Mouse (Mus musculus) myocyte (in vitro differentiated cells): ENCODE data around the gene Lgr5. TPM values are rescaled to one million over a fixed set of nuclear protein-coding genes. Genes with fewer than 3 reads are reported as not detected.

Source experiments
- H3K27me3 ChIP-seq: one replicate; pipeline ENCODE4 v1.6.1; 2011; ENCODE audit not compliant: control insufficient read depth, insufficient read depth, insufficient read length
- H3K36me3 ChIP-seq: one replicate; pipeline ENCODE4 v1.6.1; 2011; ENCODE audit not compliant: control insufficient read depth, insufficient read depth
- H3K4me2 ChIP-seq: one replicate; pipeline ENCODE4 v1.6.1; 2011; ENCODE audit warnings: low read depth, control low read depth
- H3K4me3 ChIP-seq: one replicate; pipeline ENCODE4 v1.5.1; 2011; ENCODE audit warnings: mild to moderate bottlenecking, control low read depth, moderate library complexity
- H3K79me2 ChIP-seq: one replicate; pipeline ENCODE4 v1.6.1; 2011; ENCODE audit not compliant: control insufficient read depth, insufficient read depth
- H3ac ChIP-seq: one replicate; pipeline ENCODE4 v1.6.1; 2011; ENCODE audit not compliant: control insufficient read depth, insufficient read length
- CEBPB ChIP-seq: IDR thresholded peaks from 2 replicates; pipeline ENCODE4 v1.6.1; 2011; ENCODE audit warnings: mild to moderate bottlenecking, moderate library complexity; ENCODE audit not compliant: poor library complexity, insufficient read depth, severe bottlenecking
- E2F4 ChIP-seq: IDR thresholded peaks from one replicate; pipeline ENCODE4 v1.6.1; 2011; ENCODE audit warnings: mild to moderate bottlenecking, control low read depth, moderate library complexity; ENCODE audit not compliant: insufficient read depth
- MAX ChIP-seq: IDR thresholded peaks from one replicate; pipeline ENCODE4 v1.6.1; 2011; ENCODE audit warnings: low read depth, mild to moderate bottlenecking, control low read depth
- MYOD1 ChIP-seq, 3 experiments: IDR thresholded peaks; one replicate each; pipeline ENCODE4 v1.6.1; 2011; ENCODE audit warnings: control low read depth in 2 of 3, low read depth in 2 of 3, mild to moderate bottlenecking in 2 of 3, moderate library complexity in 1 of 3; ENCODE audit not compliant: insufficient read length in 2 of 3, control insufficient read depth in 1 of 3
- MYOG ChIP-seq, 3 experiments: IDR thresholded peaks; one replicate each; pipeline ENCODE4 v1.6.1; 2011; ENCODE audit warnings: control low read depth in 2 of 3, low read depth in 2 of 3, mild to moderate bottlenecking in 2 of 3; ENCODE audit not compliant: insufficient read length in 2 of 3, control insufficient read depth in 1 of 3, insufficient read depth in 1 of 3
- POLR2A ChIP-seq: IDR thresholded peaks from one replicate; pipeline ENCODE4 v1.6.1; 2011; ENCODE audit warnings: low read depth, mild to moderate bottlenecking, control low read depth, moderate library complexity; ENCODE audit not compliant: insufficient read length
- POLR2AphosphoS2 ChIP-seq: IDR thresholded peaks from one replicate; pipeline ENCODE4 v1.6.1; 2011; ENCODE audit warnings: low read depth, control low read depth; ENCODE audit not compliant: insufficient read length
- REST ChIP-seq: IDR thresholded peaks from one replicate; pipeline ENCODE4 v1.6.1; 2011; ENCODE audit warnings: mild to moderate bottlenecking, control low read depth, moderate library complexity; ENCODE audit not compliant: insufficient read depth, insufficient read length
- SRF ChIP-seq: IDR thresholded peaks from one replicate; pipeline ENCODE4 v1.6.1; 2011; ENCODE audit warnings: low read depth; ENCODE audit not compliant: control insufficient read depth, insufficient read length
- TCF12 ChIP-seq: IDR thresholded peaks from one replicate; pipeline ENCODE4 v1.6.1; 2011; ENCODE audit warnings: mild to moderate bottlenecking, control low read depth; ENCODE audit not compliant: poor library complexity, insufficient read depth, severe bottlenecking
- TCF3 ChIP-seq: IDR thresholded peaks from one replicate; pipeline ENCODE4 v1.6.1; 2011; ENCODE audit warnings: low read depth, control low read depth; ENCODE audit not compliant: insufficient read length
- USF1 ChIP-seq: IDR thresholded peaks from one replicate; pipeline ENCODE4 v1.6.1; 2011; ENCODE audit warnings: low read depth, mild to moderate bottlenecking, control low read depth, moderate library complexity
- polyA plus RNA-seq: library from polyadenylated mRNA; unstranded; fragments of >200 nt; fragmentation: generic; extraction: Trizol; gene quantifications from one replicate; pipeline ENCODE4 v1.2.1, GENCODE M21; 2012; ENCODE audit warnings: missing spikeins

Gene Lgr5
- polyA plus RNA-seq, 1 experiment, result 0.07 TPM

DNA sequence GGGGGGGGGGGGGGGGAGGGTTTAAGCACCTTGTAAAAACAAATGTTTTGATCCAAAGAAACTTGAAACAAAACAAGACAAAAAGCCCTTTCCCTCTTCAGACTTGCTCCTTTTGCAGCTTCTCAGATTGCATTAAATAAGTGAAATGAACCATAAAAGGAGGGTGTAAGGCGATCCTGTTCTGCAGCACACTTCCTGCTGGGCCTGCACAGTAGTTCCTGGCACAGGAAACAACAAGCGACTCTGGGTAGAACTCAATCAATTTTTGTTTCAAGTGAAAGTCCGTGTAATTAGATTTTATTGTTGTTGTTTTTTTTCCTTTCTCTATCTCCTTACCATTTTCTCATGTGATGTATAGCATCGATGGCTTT, 66.5 kb downstream of the Lgr5 start:
- no peak overlapping the region for H3ac ChIP-seq
- TF ChIP-seq CEBPB, result no peak
- TF ChIP-seq MYOD1 (IDR thresholded peaks at IDR 0.05; ENCODE audit: control insufficient read depth in 1 of 3, insufficient read length in 2 of 3, low read depth in 2 of 3), result no peak
- TF ChIP-seq SRF, result no peak
- no peak for TF ChIP-seq E2F4
- no peak for TF ChIP-seq REST
- TF ChIP-seq TCF12, result no peak
- TF ChIP-seq USF1, result no peak
- TF ChIP-seq MYOG (IDR thresholded peaks at IDR 0.05; ENCODE audit: control insufficient read depth in 1 of 3, insufficient read depth in 1 of 3, insufficient read length in 2 of 3, low read depth in 2 of 3), result no peak
- no peak for TF ChIP-seq MAX
- no peak for TF ChIP-seq TCF3
- H3K79me2 ChIP-seq, result no peaks in the 10 kb centered on the region
- H3K4me2 ChIP-seq, result no peak overlapping the region
- H3K27me3 ChIP-seq, result no peaks in the 10 kb centered on the region
- no peak overlapping the region for H3K4me3 ChIP-seq
- no peaks in the 10 kb centered on the region for H3K36me3 ChIP-seq

- TF ChIP-seq REST (no peak), TCF12 (no peak), USF1 (no peak), CEBPB (no peak)
- Histone ChIP-seq H3K4me2 (no peak overlapping the region), H3K36me3 (no peaks in the 10 kb centered on the region), H3K27me3 (no peaks in the 10 kb centered on the region), H3ac (no peak overlapping the region), H3K79me2 (no peaks in the 10 kb centered on the region), H3K4me3 (no peak overlapping the region)
Measured at GRCm38 (mm10) chr10:115520200-115521080, 67.1 kb downstream of the Lgr5 start.

DNA sequence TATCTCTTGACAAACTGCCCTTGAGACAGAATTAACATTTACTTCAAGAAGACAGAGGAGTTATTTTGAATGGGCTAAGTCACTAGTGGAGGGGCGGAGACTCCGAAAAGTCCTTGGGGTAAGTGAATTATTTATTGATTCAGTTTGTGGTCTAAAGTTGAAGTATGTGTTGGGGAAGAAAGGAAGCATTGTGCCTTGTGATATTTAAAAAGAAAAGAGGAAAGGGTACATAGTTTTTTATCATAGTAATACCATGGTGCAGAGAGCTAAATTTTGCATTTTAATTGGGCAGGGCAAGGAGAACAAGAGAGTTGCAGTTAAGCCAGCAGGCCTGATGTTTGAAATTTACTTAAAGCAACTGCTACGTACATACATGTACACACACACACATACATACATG, 68.7 kb downstream of the Lgr5 start:
- no peaks in the 10 kb centered on the region for H3K36me3 ChIP-seq
- H3K4me2 ChIP-seq, result no peak overlapping the region
- TF ChIP-seq REST (no peak), TCF12 (no peak), MAX (no peak), TCF3 (no peak), POLR2A (no peak), CEBPB (no peak), MYOG (IDR thresholded peaks at IDR 0.05; ENCODE audit: control insufficient read depth in 1 of 3, insufficient read depth in 1 of 3, insufficient read length in 2 of 3, low read depth in 2 of 3) (no peak), MYOD1 (IDR thresholded peaks at IDR 0.05; ENCODE audit: control insufficient read depth in 1 of 3, insufficient read length in 2 of 3, low read depth in 2 of 3) (no peak)
- H3K27me3 ChIP-seq, result no peaks in the 10 kb centered on the region
- H3K79me2 ChIP-seq, result no peaks in the 10 kb centered on the region
- H3K4me3 ChIP-seq, result no peak overlapping the region
- H3ac ChIP-seq, result no peak overlapping the region

DNA sequence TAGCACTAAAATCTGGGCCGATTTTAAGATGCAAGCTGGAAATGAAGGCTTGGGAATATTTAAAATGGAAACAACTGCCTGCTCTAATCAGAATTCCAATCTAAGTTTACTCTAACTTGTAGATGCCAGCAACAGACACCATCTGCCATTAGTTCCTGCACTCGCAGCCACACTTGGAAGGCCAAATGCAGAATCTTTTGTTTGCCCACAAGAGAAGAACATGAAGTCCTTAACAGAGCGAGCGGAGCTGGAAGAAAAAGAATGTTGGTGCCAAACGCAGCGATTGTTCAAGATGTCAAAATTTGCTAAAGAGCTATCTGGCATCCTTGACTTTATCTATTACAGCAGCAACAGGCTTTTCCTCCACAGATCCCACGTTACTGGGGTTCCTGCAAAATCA, 72.1 kb downstream of the Lgr5 start:
- Histone ChIP-seq H3K27me3 (no peaks in the 10 kb centered on the region), H3K79me2 (no peaks in the 10 kb centered on the region), H3K4me2 (no peak overlapping the region), H3K36me3 (no peaks in the 10 kb centered on the region), H3ac (no peak overlapping the region), H3K4me3 (no peak overlapping the region)
- TF ChIP-seq MYOG (IDR thresholded peaks at IDR 0.05; ENCODE audit: control insufficient read depth in 1 of 3, insufficient read depth in 1 of 3, insufficient read length in 2 of 3, low read depth in 2 of 3) (no peak), CEBPB (no peak), E2F4 (no peak), TCF12 (no peak), TCF3 (no peak), MAX (no peak), SRF (no peak), POLR2A (no peak), MYOD1 (IDR thresholded peaks at IDR 0.05; ENCODE audit: control insufficient read depth in 1 of 3, insufficient read length in 2 of 3, low read depth in 2 of 3) (no peak), POLR2AphosphoS2 (no peak), REST (no peak), USF1 (no peak)

DNA sequence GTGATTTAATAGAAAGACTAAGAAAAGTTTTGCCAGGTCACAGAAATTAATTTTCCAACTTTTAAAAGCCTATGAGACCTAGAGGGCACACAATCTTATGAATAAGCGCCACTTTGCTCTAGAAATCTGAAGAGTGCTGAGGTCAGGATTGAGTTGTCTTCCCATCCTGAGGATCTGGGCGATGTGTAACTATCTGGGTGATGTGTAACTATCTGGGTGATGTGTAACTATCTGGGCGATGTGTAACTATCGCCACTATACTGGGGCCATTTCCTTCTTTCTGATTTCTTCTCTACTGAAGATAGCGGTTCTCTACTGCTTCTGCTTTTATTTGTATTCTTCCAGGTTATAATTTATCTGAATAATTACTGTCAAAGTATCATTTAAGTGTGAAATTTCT, 76.6 kb downstream of the Lgr5 start:
- Histone ChIP-seq H3K79me2 (no peaks in the 10 kb centered on the region), H3K36me3 (no peaks in the 10 kb centered on the region), H3K4me2 (no peak overlapping the region), H3K4me3 (no peak overlapping the region), H3K27me3 (no peaks in the 10 kb centered on the region), H3ac (no peak overlapping the region)
- TF ChIP-seq SRF (no peak), MYOG (IDR thresholded peaks at IDR 0.05; ENCODE audit: control insufficient read depth in 1 of 3, insufficient read depth in 1 of 3, insufficient read length in 2 of 3, low read depth in 2 of 3) (no peak), REST (no peak), TCF12 (no peak), TCF3 (no peak), MYOD1 (IDR thresholded peaks at IDR 0.05; ENCODE audit: control insufficient read depth in 1 of 3, insufficient read length in 2 of 3, low read depth in 2 of 3) (no peak), CEBPB (no peak), MAX (no peak), POLR2AphosphoS2 (no peak), USF1 (no peak), E2F4 (no peak), POLR2A (no peak)
